Mouse (Mus musculus) kidney, postnatal 36 days (tissue): ENCODE measurements around the gene Mfap5.
A peak's percentile ranks its signal among the peaks of the same experiment; 100 is the strongest.
"Not testable (repeated sequence)": the region's sequence is repeated elsewhere in the genome, so short reads cannot be mapped to it uniquely, and the experiment has no call there.

Experiments
- DNase-seq, 2 experiments: peaks; one replicate each; pipeline ENCODE4 v3.0.0; 2021 to 2022; ENCODE audit warnings: mixed read lengths in 2 of 2

The Mfap5 gene

DNA sequence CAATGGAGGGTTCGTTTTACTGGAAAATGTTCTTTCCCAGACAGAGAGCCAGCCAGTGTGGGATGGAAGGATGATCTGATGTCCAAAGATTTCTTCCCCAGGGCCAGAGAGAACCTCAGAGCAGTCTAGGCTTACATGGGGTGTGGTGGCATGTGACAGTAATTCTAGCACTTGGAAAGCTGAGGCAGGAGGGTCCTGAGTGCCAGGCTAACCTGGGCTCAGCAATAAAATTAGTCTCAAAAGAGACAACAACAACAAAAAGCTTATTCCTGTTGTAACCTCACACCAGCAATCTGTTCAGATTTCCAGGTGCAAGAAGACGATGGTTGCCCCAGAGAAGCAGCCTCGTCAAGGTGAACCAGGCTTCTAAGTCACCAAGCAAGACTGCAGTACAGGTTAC, at the start of gene Mfap5:
Gene Mfap5 (plus strand): TSS at position 301 of the 400 bp plus-strand sequence.
- DNase-seq, result no peak

DNA sequence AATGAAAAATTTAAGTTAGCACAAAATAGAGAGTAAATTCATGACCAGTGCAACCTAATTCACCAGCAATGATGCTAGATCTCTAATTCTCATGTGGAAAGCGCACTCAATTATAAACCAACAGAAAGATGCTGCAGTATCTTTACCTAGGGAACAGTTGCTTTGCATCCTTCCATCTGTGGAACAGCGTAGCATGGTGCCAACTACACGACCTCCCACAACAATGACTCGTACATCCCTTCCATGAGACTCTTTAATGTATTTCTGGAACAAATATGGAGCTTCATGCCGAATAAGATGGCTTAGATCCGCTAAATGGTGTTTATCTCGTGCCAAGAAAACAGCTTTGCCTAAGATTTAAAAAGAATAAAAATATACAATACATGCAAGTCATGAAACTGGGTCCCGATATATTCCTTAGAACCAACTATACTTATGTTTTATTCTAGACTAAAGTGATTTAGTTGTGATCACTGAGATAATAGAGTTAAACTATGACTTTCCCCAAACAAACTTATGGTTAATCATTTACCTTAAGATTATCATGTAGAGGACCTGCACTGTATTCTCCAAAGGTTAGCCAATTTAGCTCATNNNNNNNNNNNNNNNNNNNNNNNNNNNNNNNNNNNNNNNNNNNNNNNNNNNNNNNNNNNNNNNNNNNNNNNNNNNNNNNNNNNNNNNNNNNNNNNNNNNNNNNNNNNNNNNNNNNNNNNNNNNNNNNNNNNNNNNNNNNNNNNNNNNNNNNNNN, 46.5 kb upstream of the Mfap5 start:
- DNase-seq, result no peak

DNA sequence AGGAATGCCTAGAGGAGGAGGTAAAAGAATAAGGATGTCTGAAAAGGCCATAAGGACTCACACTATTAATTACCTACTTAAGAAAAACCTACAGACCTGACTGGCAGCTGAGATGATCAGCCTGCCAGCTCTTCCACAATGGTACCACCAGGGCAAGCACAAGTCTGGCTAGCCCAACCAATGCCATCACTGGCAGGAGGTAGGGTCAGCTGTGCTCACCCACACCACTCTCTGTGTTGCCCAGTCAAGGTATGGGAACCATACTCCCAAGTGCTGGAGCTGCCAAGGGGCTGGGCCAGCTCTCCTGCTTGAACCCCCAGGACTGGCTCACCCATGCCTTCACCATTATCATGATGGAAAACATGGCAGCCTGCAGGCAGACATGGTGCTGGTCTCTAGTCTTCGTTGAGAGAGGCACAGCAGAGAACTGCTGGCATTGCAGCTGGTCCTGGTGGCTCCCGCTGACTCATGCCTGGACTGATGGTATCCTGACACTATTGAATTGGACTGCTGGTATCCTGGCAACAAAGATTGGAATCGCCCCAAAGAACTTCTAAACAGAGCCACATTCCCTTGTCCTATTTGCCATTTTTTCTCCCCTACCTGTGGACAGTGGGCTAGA, 39.4 kb upstream of the Mfap5 start:
- no peak for DNase-seq

DNA sequence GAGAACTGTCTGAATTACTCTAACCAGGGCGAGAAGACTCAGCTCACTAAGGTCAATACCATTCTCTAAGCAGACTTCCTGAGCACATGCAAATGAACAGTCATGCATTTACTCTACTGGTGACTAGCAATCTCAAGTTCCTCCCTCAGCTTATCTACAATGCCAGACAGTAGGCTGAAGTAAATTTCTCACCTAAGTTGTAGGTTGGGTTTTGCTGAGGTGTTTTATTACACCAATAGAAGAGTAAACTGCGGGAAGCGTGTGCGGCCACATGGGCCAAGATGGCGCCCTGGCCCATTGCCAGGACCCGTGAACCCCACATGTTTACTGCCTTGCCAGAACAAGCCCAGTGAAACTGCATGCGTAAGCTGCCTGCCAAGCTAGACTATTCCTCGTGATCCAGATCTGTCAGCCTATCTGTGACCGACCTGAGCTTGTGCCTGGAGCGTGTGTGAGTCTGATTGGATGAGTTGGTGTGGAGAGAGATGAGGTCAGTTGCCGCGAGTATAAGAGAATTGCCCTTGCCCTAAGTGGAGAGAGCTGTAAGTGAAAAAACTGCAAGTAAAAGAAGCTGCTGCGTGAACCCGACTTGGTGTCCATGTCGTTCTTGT, 36.5 kb upstream of the Mfap5 start:
- DNase-seq, result no peak

DNA sequence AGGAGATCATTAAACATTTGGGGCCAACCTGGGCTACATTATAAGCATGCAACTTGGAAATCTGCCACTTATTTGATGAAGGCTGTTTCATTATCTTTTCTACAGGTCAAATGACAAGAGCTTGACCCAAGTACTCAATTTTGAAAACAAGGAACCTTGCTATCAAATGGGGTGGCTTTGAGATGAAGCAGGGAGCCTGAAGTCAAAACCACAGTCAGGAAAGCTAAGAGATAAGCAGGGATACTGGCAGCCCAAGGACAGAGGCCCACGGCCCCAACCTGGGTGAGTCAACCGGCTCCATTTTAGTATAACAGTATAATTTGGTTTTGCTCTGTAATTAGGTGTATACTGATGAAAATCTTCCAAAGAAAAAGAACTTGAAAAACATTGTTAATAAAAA, 35.4 kb upstream of the Mfap5 start:
- DNase-seq, result no peak

DNA sequence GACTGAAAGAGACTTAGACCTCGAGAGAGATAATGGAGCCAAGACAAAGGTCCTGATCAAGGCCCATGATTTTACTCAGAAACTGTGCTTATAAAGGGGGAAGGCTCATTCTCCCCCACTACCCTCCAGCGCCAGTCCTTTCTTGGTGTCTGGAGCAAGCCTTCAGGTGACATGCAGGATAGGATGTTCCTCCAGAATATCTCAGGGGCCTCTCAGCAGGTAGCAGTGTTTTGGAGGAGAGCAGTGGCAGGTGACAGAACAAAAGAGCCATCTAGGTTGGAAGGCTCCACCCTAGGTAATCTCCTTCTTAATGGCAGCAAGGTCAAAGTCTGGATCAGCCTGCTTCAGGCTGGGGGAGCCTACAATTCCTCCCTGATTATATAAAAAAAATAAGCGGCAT, 34.2 kb upstream of the Mfap5 start:
- DNase-seq, result not testable (repeated sequence)

DNA sequence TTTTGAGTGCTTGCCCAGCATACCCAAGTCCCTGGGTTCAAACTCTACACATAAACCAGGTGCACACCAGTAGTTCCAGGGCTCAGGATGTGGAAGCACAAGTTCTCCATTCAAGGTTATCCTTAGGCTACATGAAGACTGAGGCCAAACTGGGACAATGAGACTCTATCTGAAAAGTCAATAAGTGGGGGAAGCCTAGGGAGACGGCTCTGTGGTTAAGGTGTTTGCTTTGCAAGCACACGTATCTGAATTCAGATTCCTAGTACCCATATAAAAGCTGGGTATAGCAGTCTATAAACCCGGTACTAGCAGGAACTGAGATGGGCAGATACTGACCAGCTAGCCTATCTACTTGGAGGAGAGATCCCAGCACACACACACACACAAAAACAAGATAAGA, 27.6 kb upstream of the Mfap5 start:
- no peak for DNase-seq

DNA sequence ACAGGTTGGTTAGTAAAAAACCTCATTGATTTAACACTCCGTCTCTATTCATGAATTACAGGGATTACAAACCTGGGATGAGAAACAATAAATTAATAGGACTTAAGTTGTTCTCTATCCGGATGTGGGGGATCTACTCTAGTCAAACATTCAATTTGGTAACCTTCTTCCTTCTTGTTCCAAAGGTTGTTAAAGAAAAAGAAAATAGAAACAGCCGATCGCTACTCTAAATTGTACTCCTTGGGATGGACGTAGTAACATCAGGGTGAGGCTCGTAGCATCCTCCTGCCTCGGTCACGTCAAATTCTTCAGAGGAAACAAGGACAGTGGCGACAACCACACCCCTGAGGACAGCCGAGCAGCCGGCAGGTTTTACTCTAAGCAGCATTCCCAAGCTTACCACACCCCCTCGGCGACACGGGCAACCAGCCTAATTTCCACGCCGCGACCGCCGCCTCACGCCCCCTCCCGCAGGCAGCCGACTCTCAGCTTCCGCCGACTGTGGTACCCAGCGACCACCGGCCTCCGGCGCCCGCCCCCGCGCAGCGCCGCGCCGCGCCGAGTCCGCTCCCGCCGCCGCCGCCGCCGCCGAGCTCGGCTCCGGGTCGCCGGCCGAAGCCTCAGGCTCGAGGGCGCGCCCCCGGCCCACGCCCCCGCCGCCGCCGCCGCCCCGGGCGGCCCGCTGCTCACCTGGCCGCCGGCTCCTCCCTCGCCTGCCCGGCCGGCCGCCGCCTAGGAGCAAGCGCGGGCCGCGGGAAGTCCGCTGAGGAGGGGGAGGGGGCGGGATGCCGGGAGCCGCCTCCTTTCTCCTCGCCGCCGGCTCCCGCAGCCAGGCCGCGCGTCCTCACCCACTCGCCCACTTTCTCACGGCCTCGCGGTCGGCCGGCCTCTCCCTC, 20.0 kb upstream of the Mfap5 start:
- peak in 1 of 2 experiments; percentile 40 for DNase-seq

DNA sequence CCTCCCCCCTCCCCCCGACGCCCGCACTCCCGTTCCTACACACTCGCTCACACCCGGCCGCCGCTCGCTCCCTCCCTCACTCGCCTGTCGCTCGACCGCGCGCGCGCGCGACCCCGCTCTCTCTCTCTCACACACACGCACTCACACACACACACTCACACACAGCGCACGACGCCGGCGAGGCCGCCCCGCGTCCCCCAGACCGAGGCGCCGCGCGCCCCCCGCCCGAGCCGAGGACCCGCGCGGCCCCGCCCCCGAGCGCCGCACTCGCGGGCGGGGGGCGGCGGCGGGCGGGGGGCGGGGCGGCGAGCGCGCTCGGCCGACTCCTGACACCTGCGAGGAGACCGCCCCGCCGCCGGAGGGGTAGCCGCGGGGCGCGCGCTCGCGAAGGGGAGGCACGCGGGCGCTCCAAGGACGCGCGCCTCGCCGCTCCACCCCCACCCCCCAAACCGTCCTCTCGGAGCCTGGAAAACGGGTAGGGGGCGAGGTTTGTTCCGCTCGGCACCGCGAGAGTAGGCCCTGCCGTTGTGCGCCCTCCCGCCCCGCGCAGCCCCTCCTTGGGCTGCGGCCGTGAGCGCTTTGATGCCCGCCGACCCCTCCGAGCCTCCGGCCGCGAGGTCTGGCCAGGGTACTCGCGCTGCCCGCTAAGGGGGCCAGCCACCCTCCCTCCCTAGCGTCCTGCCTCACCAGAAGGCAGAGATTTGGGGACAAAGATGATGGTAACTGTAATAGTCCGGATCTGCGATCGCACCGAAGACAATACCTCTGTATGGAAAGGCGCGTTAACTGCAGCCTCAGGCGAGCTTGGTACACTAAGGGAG, 19.1 kb upstream of the Mfap5 start:
- DNase-seq, result peak in 1 of 2 experiments; percentile 42

DNA sequence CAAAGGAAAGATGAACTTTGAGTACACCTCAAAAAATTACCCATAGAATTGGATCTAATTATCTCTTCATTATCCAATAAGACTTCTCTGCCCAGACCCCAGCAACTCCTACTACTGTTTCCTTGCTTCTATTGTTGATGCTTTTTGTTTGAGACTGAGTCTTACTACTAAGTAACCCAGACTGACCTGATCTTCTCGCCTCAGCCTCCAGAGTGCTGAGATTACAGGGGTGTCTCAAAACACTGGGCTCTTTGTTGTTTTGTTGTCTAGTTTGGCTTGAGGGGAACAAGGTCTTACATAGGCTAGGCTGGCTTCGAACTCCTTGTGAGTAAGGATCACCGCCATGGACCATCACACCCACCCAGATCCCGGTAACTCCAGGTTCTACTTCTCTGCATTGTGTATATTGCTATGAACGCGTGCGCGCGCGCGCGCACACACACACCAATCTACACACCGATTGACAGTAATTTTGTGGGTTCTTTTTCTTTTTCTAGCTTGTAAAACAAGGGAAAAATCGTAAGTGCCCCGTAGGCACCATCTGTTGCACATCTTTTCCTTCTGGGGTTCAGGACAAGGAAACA, 14.6 kb upstream of the Mfap5 start:
- DNase-seq, result no peak

DNA sequence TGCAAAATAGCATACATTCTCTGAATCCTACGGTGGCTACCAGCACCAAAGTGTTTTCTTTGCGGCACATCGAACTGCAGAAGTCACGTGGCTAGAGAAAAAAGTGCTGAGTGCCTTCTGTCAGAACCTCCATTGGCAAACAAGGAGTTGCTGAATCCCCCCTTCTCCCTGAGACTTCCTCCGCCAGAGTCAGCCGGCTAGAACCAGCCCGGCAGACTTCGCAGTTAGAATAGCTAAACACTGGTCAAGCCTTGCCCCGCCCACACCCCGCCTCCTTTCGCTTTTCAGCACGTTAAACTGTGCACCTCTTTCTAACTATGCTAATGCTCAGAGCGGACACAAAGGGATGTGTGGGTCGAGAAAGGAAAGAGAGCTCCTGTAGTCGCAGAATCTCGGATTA, 14.1 kb upstream of the Mfap5 start:
- peak; percentile 89 to 93 for DNase-seq

DNA sequence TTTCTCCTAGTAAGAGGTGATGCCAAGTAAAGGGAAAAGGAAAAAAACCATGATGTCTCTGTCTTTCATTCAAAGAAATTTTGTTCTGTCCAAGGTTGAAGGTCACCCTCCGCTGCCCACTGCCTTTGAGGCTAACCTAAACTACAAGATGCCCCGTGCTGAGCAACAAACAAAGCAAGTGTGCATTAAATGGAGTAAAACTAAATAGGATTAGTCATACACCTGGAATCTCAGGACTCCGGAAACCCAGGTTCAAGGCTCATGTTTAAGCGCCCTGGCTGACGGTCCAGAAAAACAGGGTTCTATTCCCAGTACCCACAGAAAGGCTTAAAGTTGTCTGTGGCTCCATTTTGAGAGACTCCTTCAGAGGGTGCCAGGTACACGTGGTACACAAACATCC, 13.2 kb upstream of the Mfap5 start:
- DNase-seq, result no peak

DNA sequence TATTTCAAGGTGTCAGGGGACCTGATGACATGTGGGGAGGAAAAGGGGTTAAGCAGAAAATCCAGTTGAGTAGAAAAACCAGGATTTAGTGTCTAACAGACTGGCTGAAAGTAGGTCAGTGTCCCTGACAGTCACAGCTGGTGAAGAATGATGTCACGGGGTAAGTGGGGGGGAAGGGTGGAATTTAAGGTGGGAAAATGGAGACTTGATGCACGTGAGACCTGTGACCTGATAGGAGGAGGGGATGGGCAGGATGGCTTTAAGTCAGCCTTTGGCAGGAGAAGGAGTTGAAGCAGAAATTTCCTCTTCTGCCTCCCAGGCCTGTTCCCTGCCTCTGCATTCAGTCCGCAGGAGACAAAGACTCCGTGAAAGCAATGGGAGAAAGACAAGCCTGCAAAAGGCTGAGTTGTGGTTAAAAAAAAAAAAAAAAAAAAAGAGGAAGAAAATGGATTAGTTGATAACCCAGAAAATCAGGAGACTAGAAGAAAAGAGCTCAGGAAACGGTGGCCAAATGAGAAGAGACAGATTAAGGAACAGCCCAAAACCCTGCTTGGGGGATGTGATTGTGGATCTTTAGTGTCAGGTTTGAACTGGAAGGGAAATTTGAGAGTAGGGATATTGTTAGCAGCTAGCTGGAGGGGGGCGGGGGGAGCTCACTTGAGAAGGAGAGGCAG, 11.7 kb upstream of the Mfap5 start:
- no peak for DNase-seq

DNA sequence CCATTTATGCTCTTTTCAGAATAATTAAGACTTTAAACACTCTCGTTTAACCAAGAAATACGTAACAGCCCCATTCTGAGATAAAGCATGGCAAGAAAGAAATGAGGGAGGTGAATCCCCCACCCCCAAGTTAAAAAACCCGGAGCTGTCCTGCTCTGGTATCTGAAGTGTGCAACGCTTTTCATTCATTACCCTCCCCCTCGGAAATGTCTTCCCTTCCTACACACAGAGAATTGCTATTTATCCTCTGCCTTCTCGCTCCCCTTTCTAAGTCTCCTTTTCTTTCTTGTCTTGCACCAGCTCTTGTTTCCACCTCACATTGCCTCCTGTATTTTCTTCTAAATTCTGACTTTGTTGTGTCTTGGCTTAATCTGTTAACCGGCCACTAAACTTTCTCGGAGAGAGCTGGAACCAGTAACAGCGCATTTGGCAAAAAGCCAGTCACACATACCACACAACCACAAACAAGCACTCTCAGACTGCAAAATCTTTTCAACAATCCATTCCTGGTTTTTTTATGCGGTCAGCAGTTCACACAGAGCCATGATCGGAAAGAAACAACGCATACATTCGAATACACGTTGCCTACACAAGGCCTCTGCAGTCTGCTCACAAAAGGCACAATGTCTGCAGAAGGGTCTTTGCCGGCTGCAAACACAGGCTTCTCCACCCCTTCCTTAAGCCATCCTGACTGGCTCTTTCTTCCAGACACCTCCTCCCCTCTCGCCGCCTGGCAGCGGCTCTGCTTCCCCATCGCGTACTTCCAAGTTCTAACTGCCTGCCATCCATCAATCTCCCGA, 10.4 kb upstream of the Mfap5 start:
- peak; percentile 33 to 49 for DNase-seq

DNA sequence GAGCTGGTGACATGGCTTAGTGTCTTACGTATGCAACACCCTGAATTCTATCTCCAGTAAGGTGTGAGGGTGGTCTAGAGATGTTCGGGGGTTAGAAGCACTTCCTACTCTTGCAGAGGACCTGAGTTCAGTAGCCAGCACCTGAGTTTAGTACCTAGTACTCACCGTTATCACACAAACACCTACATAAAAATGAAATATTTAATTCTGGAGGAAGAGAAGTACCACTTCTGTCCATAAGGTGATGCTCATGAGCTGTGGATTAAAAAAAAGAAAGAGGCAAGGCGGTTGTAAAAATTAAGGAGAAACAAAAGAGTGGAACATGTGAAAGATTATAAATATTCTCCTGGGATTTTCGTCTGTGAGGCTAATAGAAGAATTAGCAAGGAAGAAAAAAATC, 9.1 kb upstream of the Mfap5 start:
- peak in 1 of 2 experiments; percentile 18 for DNase-seq

DNA sequence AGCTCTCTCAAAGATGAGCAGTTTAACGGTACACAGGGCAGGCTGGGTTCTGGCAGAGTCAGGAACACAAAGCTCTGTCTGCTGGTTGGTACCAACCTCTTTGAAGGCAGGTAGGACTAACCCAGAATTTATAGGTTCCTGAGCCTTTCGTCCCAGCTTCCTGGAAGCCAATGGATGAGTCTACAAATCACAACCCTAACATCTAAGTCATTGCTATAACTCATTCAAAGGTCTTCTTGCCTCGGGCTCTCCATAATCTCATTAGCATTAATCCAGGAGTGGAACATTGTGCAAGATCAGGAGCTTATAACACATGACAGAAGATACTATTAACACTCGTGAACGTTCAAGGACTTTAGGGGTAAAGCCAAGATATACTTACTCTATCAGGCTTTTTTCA, 7.0 kb upstream of the Mfap5 start, which contains the start of gene Rimklb:
Gene Rimklb (minus strand): TSS at position 101 of the 400 bp plus-strand sequence.
- DNase-seq, result no peak

DNA sequence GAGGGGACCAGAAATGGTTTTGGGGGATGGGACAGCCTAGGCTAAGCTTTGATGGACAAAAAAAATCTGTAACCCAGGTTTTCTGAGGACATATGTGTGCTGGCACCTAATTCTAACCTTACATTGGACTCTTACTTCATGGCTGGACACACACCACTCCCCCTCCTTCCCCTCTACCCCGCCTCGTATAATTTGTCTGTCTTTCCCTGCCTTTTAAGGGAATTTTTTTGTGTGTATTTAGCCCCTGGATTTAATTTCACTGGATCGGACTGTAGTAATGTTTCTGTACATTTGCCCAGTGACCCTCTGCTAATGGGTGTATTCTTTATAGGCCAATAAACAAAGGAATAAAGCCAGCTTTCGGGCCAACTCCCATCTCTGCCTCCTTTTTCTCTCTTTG, 604 bp upstream of the Mfap5 start:
- no peak for DNase-seq

DNA sequence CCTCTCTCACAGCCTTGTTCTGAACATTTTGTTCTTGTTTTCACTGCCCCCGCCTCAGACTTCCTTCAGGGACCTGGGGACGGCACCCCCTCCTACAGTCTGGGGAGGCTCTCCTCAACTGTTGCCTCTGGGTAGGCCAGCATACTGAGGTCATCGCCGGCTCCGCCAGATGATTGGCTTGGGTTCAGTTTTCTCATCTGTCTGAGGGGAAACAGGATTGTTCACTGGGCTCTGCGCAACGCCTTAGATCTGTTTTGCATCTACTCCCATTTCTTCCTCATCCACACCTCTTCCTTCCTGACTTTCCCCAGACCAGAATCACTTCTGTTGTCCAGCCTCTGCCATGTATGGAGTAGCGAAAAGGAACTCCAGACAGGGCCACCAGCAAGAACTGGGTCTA, 2.8 kb downstream of the Mfap5 start:
- DNase-seq, result no peak

DNA sequence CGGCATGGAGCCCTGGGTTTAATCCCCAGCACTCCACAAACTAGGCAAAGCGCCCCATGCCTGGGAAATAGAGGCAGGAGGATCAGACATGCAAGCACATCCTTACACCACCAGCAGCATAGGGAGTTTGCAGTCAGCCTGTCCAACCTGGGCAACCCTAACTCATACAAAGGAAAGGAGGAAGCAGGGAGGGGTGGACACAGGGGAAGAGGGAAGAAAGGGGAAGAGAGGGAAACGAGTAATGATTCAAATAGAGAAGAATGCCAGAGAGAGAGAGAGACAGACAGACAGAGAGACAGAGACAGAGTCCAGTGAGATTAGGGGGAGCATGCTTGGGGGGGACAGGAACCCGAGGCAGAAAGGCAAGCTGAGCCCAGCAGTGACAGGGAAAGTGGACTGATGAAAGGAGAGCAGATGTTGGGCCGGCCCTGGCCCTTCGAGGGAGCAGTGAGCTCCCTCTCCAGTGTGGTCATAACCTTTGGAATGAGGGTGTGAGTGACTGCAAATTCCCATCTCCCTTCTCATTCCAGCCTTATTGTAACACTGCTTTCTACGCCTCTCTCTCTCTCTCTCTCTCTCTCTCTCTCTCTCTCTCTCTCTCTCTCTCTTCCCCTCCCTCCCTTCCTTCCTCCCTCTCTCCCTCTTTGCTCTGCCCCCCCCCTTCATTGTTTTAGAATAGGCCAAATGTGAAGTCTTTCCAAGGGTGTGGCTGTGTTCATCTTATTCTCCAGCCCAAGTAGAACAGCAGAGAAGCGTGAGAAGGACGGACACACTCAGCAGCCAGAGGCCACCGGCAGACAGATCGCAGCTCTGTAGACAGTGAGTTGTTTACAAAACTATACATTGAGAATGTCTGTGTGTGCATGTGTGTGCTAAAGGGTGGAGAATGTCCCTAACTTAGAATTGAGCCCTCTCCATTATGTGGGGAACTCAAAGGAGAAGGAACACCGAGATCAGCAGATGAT, 7.6 kb downstream of the Mfap5 start:
- no peak for DNase-seq
